Mouse (Mus musculus) heart, embryonic 11.5 days (tissue): ENCODE results near the gene Bud31. TPM values are rescaled to one million over a fixed set of nuclear protein-coding genes. Genes with fewer than 3 reads are reported as not detected.

Experiments used
- ATAC-seq: fragments of 200-750 bp; cut with Nextera tagmentation; replicated peaks from 2 replicates; pipeline ENCODE4 v1.8.0; 2017; ENCODE audit warnings: moderate library complexity; ENCODE audit not compliant: insufficient number of reproducible peaks, low FRiP score, low TSS enrichment
- H3K27ac ChIP-seq: fragments of 300-500 bp; sonication (generic); 2 replicates; pipeline ENCODE4 v1.5.1; 2014; ENCODE audit warnings: mild to moderate bottlenecking, low read depth, low read length
- H3K27me3 ChIP-seq: fragments of 300-500 bp; sonication (generic); 2 replicates; pipeline ENCODE4 v1.6.1; 2014; ENCODE audit warnings: mild to moderate bottlenecking, low read length, mixed read lengths; ENCODE audit not compliant: control insufficient read depth, insufficient read depth
- H3K36me3 ChIP-seq: fragments of 300-500 bp; sonication (generic); 2 replicates; pipeline ENCODE4 v1.6.1; 2014; ENCODE audit warnings: mild to moderate bottlenecking, low read length, moderate library complexity, mixed read lengths; ENCODE audit not compliant: control insufficient read depth, insufficient read depth
- H3K4me1 ChIP-seq: fragments of 300-500 bp; sonication (generic); 2 replicates; pipeline ENCODE4 v1.6.1; 2014; ENCODE audit warnings: low read length; ENCODE audit not compliant: control insufficient read depth, insufficient read depth
- H3K4me2 ChIP-seq: fragments of 300-500 bp; sonication (generic); 2 replicates; pipeline ENCODE4 v1.6.1; 2014; ENCODE audit warnings: mild to moderate bottlenecking, moderate library complexity
- H3K4me3 ChIP-seq: fragments of 300-500 bp; sonication (generic); 2 replicates; pipeline ENCODE4 v1.5.1; 2014; ENCODE audit warnings: low read depth, low read length
- H3K9ac ChIP-seq: fragments of 300-500 bp; sonication (generic); 2 replicates; pipeline ENCODE4 v1.6.1; 2014; ENCODE audit warnings: mild to moderate bottlenecking, low read depth, low read length, moderate library complexity
- H3K9me3 ChIP-seq: fragments of 300-500 bp; sonication (generic); replicated peaks from 2 replicates; pipeline ENCODE4 v1.6.1; 2016; ENCODE audit warnings: low read length; ENCODE audit not compliant: control insufficient read depth
- WGBS: fragments of 180-500 bp; shearing (Covaris S2); extraction: QIAGEN DNeasy Blood & Tissue Kit; methylation state at CpG from one replicate; pipeline ENCODE4 v1.1.7; 2014; ENCODE audit not compliant: insufficient replicate concordance; 5-methylcytosine and 5-hydroxymethylcytosine counted together
- polyA plus RNA-seq: library from polyadenylated mRNA; unstranded; fragments of >200 nt; fragmentation: Nextera tagmentation; extraction: Ambion mirVana; gene quantifications from 2 replicates; pipeline ENCODE4 v1.2.1, GENCODE M21; 2014

The Bud31 gene
- polyA plus RNA-seq, 1 experiment from 2014 or later, result 179 TPM

DNA sequence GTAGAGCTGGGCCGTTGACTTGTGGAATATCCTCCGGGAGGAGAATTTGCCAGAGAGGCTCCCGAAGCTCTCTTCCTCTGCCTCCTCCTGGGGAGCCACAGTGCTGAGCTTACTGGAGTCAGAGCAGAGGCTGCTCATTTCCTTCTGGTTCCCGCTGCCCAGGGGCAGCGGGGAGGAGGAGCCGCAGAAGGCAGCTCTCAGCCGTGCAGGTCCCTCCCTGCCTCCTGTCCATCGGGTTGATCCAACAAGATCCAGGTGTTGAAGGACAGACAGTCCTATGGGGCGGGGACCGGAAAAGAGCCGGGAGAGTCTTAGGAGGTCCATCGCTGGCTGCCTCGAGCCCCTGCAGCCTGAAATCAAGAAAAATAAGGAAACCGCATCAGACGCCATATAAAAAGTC, 25.0 kb downstream of the Bud31 start:
- H3K9ac ChIP-seq, result no peak overlapping the region
- no peaks in the 10 kb centered on the region for H3K27me3 ChIP-seq
- H3K36me3 ChIP-seq, result peaks cover 4% of the 10 kb centered on the region
- ATAC-seq, result no peak
- no peak overlapping the region for H3K4me2 ChIP-seq
- no peaks in the 10 kb centered on the region for H3K9me3 ChIP-seq
- WGBS, result 86% methylated on average over 15 of the region's 15 CpGs
- H3K27ac ChIP-seq, result no peak overlapping the region
- H3K4me3 ChIP-seq, result no peak overlapping the region
- H3K4me1 ChIP-seq, result peaks cover 22% of the 10 kb centered on the region

DNA sequence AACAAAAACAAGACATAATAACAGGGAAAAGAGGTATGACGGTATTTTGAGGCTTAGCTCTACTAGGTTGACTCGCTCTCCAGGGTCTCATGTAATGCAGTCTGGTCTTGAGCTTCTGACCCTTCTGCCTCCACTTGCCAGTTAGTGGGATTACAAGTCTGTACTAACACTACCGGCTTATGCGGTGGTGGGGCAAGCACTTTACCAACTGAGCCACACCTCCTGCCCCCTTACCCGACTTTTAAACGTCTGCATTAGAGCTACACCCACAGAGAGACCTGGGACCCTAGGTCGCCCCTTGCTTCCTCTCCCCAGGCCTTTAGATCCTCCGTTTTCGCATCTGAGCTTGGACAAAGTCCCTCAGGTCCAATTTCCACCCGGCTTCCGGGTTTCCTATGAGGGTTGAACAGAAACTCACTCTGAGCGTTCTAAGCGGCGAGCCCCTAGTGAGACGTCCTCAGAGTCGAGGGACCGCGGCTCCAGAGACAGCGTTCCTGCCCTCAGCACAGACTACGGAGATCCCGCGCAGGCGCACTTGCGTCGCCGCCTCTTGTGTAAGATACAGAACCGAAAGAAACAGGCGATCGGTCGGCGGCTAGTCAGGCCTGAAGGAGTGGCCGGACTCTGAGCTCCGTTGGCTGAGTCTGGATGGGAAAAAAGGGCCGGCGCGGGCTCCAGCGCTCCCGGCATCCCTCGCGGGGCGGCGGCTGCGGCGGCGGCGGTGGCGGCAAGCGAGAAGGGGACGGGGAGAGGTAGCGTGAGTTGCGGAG, 26.6 kb downstream of the Bud31 start, which contains the start of the genes Ptcd1 and Cpsf4:
TSS of gene Ptcd1 (minus strand) at position 573 of the 770 bp plus-strand sequence.
TSS of gene Cpsf4 (plus strand) at position 678 of the 770 bp plus-strand sequence.
- peaks cover 22% of the 10 kb centered on the region for H3K4me1 ChIP-seq
- H3K27ac ChIP-seq, result peak within 1 kb of the TSS; percentile 88
- no peaks in the 10 kb centered on the region for H3K9me3 ChIP-seq
- H3K4me2 ChIP-seq, result peak within 1 kb of the TSS; percentile 95
- peak within 1 kb of the TSS; percentile 95 for H3K4me3 ChIP-seq
- WGBS, result under 1% methylated on average over 51 of the region's 51 CpGs
- peaks cover 8% of the 10 kb centered on the region for H3K36me3 ChIP-seq
- no peaks in the 10 kb centered on the region for H3K27me3 ChIP-seq
- H3K9ac ChIP-seq, result peak within 1 kb of the TSS; percentile 92
- peak; percentile 92 for ATAC-seq

DNA sequence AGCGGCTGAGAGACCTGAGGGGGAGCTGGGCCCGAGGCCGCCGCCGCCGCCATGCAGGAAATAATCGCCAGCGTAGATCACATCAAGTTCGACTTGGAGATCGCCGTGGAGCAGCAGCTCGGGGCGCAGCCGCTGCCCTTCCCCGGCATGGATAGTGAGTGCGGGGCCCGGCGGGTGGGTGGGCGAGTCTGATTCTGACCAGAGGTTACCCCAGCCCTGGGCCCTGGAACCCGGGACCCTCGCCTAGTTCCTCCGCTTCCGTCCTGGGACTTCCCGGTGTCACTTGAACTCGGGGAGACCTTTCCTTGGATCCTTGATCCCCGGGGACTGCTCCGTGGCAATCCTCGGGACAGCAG, 27.1 kb downstream of the Bud31 start:
- 0% methylated on average over 26 of the region's 28 CpGs for WGBS
- Histone ChIP-seq H3K4me3 (peak overlapping the region; percentile 95), H3K4me2 (peak overlapping the region; percentile 95), H3K27me3 (no peaks in the 10 kb centered on the region), H3K36me3 (peaks cover 12% of the 10 kb centered on the region), H3K4me1 (peaks cover 22% of the 10 kb centered on the region), H3K27ac (peak overlapping the region; percentile 77), H3K9me3 (no peaks in the 10 kb centered on the region), H3K9ac (peak overlapping the region; percentile 92)
- peak; percentile 40 for ATAC-seq

DNA sequence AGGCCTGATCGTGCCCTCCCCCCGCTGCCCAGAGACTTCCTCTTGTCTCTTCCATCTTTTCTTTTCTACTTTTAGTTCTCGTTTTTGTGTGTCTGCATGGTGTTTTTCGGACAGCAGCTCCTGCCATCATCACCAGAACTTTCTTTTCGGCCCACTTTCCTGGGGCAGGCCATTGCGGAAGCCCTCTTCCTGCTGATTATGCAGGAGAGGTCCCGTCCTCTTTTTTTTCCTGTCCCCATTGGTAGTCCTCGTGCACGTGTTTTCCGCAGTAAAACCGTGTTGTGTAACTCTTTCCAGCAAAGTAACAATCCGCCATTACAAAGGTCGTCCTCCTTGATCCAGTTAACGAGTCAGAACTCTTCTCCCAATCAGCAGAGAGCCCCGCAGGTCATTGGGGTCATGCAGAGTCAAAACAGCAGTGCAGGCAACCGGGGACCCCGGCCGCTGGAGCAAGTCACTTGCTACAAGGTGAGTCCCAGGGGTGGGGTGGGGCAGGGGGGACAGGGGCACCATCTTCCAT, 38.4 kb downstream of the Bud31 start:
- Histone ChIP-seq H3K9me3 (no peaks in the 10 kb centered on the region), H3K4me2 (no peak overlapping the region), H3K27ac (no peak overlapping the region), H3K4me3 (no peak overlapping the region), H3K9ac (no peak overlapping the region), H3K27me3 (no peaks in the 10 kb centered on the region), H3K4me1 (0 out of 2 replicates have a peak, but pooled peaks cover 2% of the 10 kb centered on the region), H3K36me3 (peaks cover 55% of the 10 kb centered on the region)
- WGBS, result 85% methylated on average over 18 of the region's 18 CpGs
- ATAC-seq, result no peak

DNA sequence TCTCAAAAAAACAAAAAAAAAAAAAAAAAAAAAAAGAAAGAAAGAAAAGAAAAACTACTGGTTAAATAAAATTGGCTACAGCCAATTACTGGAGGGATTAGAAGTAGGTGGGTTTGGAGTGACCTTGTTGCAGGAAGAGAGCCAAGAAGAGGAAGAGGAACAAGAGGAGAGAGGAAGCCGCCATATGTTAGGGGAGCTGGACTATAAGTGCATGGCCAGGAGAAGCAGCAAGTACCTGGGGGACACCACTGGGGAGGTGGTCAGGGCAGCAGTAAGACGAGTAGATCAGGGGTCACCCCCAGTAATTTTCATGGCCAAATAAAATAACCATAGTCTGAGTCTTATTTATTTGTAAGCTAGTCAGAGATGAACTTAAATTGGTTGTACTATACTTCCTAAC, 45.1 kb downstream of the Bud31 start:
- 95% methylated on average over 2 of the region's 2 CpGs for WGBS
- Histone ChIP-seq H3K4me3 (no peak overlapping the region), H3K27me3 (no peaks in the 10 kb centered on the region), H3K27ac (no peak overlapping the region), H3K9me3 (no peaks in the 10 kb centered on the region), H3K9ac (no peak overlapping the region), H3K4me2 (no peak overlapping the region), H3K36me3 (peaks cover 62% of the 10 kb centered on the region), H3K4me1 (peaks cover 11% of the 10 kb centered on the region)
- no peak for ATAC-seq

DNA sequence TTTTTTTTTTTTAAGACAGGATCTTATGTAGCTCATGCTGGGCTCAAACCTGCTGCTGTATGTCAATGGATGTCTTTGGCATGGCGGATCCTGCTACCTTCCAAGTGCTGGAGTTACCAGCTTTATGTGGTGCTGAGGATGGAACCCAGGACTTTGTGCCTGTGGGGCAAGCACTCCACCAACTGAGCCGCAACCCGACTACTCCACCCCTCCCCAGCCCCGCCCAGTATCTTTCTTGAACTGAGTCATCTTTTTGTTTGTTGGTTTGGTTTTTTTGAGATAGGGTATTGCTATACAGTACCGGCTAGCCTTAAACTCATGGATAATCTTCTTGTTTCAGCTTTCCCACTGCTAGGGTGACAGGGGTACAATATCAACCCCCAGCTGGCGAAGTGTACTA, 49.3 kb downstream of the Bud31 start:
- Histone ChIP-seq H3K4me1 (peaks cover 13% of the 10 kb centered on the region), H3K36me3 (peaks cover 31% of the 10 kb centered on the region), H3K27ac (no peak overlapping the region), H3K27me3 (no peaks in the 10 kb centered on the region), H3K9ac (no peak overlapping the region), H3K9me3 (no peaks in the 10 kb centered on the region), H3K4me3 (peak overlapping the region; percentile 82; the same call in 1 of the 2 replicates), H3K4me2 (peak overlapping the region; percentile 94)
- no peak for ATAC-seq
- WGBS, result 84% methylated on average over 6 of the region's 6 CpGs

DNA sequence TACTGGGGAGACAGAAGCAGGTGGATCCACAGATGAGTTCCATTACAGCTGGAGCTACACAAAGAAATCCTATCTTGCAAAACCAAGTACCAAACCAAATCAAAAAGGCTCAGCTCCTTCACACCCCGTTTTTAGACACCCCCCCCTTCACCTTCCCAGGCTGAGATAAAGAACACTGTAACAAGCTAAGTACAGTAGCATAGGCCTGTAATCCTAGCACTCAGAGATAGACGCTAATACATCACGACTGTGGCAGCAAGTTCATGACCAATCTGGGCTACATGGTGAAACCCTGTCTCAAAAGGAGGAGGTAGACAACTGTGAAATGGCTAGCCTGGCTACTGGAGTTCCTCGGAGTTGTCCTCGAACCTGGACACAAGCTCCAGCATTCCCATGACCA, 50.2 kb downstream of the Bud31 start:
- Histone ChIP-seq H3K36me3 (peaks cover 30% of the 10 kb centered on the region), H3K9ac (peak overlapping the region; percentile 99), H3K4me3 (peak overlapping the region; percentile 82), H3K27me3 (no peaks in the 10 kb centered on the region), H3K4me1 (peaks cover 13% of the 10 kb centered on the region), H3K4me2 (peak overlapping the region; percentile 94), H3K9me3 (no peaks in the 10 kb centered on the region), H3K27ac (peak overlapping the region; percentile 95; the same call in 1 of the 2 replicates)
- 24% methylated on average over 5 of the region's 5 CpGs for WGBS
- no peak for ATAC-seq

DNA sequence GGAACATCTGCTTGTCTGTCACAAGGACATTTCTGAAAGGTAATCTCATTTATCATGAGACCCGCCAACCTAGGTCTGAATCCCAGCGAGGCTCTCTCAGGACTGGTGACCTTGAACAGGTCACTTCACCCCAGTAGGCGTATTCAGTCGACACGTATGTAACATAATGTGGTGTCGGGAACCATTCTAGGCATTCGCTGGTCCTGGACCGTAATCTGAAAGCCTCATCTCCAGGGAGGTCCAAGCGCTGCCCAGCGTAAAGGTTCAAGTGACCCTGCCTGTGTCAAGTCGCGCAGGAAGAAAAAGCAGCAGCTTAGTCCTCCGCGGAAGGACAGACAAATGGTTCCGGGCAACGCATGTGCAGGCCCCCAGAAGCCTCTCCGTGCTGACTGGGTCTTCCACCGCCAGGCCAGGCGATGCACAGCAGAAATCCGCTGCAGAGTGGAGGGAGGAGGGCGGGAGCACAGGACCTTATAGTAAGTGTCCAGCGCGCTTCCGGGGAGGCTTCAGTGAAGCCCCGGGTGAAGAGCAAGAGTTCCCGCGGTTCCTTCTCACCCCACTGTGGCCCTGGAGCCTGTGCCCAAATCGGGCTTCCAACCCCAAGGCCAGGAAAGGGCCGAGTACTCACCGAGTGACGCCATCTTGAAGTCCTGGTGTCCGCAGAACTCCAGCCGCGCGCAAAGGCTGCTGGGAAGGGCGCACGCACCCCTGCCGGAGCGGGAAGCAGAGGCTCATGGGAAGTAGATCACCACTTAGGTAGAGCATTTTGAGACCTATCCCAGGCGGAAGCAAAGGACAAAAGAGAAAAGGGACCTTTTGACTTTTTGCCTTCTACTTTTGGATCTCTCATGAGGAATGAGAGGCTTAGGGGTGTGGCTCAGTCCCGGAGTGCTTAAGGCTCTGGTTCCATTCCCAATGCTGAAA, 51.0 kb downstream of the Bud31 start:
- no peaks in the 10 kb centered on the region for H3K9me3 ChIP-seq
- H3K9ac ChIP-seq, result peak overlapping the region; percentile 99
- WGBS, result 1% methylated on average over 41 of the region's 41 CpGs
- H3K4me1 ChIP-seq, result peaks cover 13% of the 10 kb centered on the region
- peak overlapping the region; percentile 95 for H3K27ac ChIP-seq
- peak overlapping the region; percentile 82 for H3K4me3 ChIP-seq
- H3K4me2 ChIP-seq, result peak overlapping the region; percentile 94
- peak; percentile 84 for ATAC-seq
- peaks cover 27% of the 10 kb centered on the region for H3K36me3 ChIP-seq
- no peaks in the 10 kb centered on the region for H3K27me3 ChIP-seq
